Mouse (Mus musculus) hindbrain, embryonic 10.5 days (tissue): ENCODE results near the gene Btg1-ps1. TPM values are rescaled to one million over a fixed set of nuclear protein-coding genes. Genes with fewer than 3 reads are reported as not detected.
"Not testable (repeated sequence)": the region's sequence is repeated elsewhere in the genome, so short reads cannot be mapped to it uniquely, and the experiment has no call there.

Source experiments
- DNase-seq: peaks from one replicate; pipeline ENCODE4 v3.0.0-alpha.2; 2017; ENCODE audit warnings: low spot score
- H3K27ac ChIP-seq: fragments of 300-500 bp; sonication (generic); 2 replicates; pipeline ENCODE4 v1.5.1; 2016; ENCODE audit warnings: mild to moderate bottlenecking, moderate library complexity
- H3K27me3 ChIP-seq: fragments of 300-500 bp; sonication (generic); 2 replicates; pipeline ENCODE4 v1.6.1; 2016; ENCODE audit warnings: mild to moderate bottlenecking; ENCODE audit not compliant: poor library complexity, insufficient read depth, severe bottlenecking
- H3K36me3 ChIP-seq: fragments of 300-500 bp; sonication (generic); 2 replicates; pipeline ENCODE4 v1.6.1; 2016; ENCODE audit warnings: mild to moderate bottlenecking, moderate library complexity
- H3K4me1 ChIP-seq: fragments of 300-500 bp; sonication (generic); replicated peaks from 2 replicates; pipeline ENCODE4 v1.6.1; 2016; ENCODE audit warnings: mild to moderate bottlenecking
- H3K4me3 ChIP-seq: fragments of 300-500 bp; sonication (generic); 2 replicates; pipeline ENCODE4 v1.5.1; 2016; ENCODE audit warnings: mild to moderate bottlenecking, moderate library complexity
- H3K9me3 ChIP-seq: fragments of 300-500 bp; sonication (generic); 2 replicates; pipeline ENCODE4 v1.6.1; 2016; ENCODE audit warnings: mild to moderate bottlenecking, moderate library complexity
- WGBS: fragments of 180-500 bp; shearing (Covaris S2); methylation state at CpG from one replicate; pipeline ENCODE4 v1.1.7; 2016; 5-methylcytosine and 5-hydroxymethylcytosine counted together
- polyA plus RNA-seq: library from polyadenylated mRNA; unstranded; fragments of >200 nt; fragmentation: Nextera tagmentation; extraction: Ambion mirVana; gene quantifications from 2 replicates; pipeline ENCODE4 v1.2.1, GENCODE M21; 2016

The Btg1-ps1 gene
- polyA plus RNA-seq: not detected in 2 replicates

DNA sequence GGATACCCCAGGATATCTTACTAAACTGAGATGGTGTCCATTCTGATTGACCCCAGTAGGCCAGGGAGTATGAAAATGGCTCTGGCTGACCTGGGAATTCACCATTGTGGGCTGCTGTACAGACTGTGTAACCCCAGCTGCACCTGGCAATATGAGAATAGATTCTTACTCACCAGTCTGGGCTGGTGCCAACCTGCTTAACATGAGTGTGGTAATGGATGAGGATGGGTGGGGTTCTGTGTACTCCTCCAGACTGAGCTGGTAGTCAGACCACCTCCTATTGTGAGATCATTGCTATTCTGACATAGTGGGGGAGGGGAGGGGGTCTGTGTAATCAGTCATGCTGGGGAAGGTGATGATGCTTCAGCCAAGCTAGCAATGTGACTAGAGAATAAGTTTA is at the start of gene Btg1-ps1:
TSS of gene Btg1-ps1 (minus strand) at position 219 of the 400 bp plus-strand sequence.
- not testable (repeated sequence) for DNase-seq, H3K36me3 ChIP-seq, H3K4me1 ChIP-seq, H3K27me3 ChIP-seq, H3K9me3 ChIP-seq, H3K27ac ChIP-seq, H3K4me3 ChIP-seq

DNA sequence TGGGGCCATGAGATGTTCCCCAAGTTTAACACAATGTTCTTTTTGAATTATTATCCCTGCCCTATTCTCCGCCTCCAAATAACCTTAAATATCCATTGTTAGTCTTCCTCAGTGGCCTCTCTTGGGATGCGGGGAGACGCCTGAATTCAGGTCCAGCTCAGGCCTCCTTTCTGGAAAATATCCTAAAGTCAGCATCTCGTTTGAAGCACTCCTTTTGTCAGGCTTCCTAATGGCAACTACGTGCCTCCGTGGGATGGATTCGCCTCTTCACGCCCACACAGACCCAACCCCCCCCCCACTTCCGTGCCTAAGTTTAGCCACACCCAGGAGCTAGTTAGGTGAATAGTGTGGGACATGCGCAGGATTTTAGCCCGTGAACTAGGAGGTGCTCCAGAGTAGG is 47.6 kb upstream of the Btg1-ps1 start, which contains the start of gene Rhox10:
TSS of gene Rhox10 (plus strand) at position 301 of the 400 bp plus-strand sequence.
- DNase-seq: no peak
- WGBS: 86% methylated on average over 11 of the region's 11 CpGs
- no peaks in the 10 kb centered on the region for H3K27me3 ChIP-seq

DNA sequence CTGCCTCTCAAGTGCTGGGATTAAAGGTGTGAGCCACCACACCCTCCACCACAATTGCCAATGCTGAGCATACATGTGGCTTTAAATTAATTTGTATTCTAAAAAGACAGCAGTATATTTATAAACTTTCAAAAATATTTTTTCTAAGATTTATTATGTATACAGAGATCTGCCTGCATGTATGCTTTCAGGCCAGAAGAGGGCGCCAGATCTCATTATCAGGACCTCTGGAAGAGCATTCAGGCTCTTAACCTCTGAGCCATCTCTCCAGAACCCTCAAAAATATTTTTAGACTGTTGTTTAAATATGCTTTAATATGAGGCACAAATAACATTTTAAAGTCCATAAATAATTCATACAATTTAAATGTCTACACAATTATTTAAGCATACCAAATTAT is 42.9 kb upstream of the Btg1-ps1 start:
- H3K4me3 ChIP-seq: no peak overlapping the region
- DNase-seq: peak; percentile 3
- no peaks in the 10 kb centered on the region for H3K36me3 ChIP-seq
- H3K9me3 ChIP-seq: no peaks in the 10 kb centered on the region
- no peaks in the 10 kb centered on the region for H3K27me3 ChIP-seq
- 0% methylated on average over 1 of the region's 1 CpGs for WGBS
- no peak overlapping the region for H3K27ac ChIP-seq
- H3K4me1 ChIP-seq: no peaks in the 10 kb centered on the region

More for the DNA sequence above, 47.6 kb upstream of the Btg1-ps1 start, which contains the start of gene Rhox10:
- Histone ChIP-seq H3K4me1 (no peaks in the 10 kb centered on the region), H3K4me3 (no peak within 1 kb of the TSS), H3K9me3 (no peaks in the 10 kb centered on the region), H3K27ac (no peak within 1 kb of the TSS), H3K36me3 (no peaks in the 10 kb centered on the region)

DNA sequence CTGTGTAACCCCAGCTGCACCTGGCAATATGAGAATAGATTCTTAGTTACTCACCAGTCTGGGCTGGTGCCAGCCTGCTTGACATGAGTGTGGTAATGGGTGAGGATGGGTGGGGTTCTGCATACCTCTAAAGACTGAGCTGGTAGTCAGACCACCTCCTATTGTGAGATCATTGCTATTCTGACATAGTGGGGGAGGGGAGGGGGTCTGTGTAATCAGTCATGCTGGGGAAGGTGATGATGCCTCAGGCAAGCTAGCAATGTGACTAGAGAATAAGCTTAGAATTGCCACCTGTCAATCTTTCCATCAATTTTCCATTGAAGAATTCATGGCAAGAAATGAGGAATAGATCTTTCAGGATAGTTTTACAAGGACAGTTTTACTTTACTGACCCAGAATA is 24.4 kb upstream of the Btg1-ps1 start, which contains the start of gene Btg1-ps2:
TSS of gene Btg1-ps2 (minus strand) at position 101 of the 400 bp plus-strand sequence.
- not testable (repeated sequence) for H3K9me3 ChIP-seq, H3K4me3 ChIP-seq, H3K27me3 ChIP-seq, H3K27ac ChIP-seq, H3K36me3 ChIP-seq, H3K4me1 ChIP-seq, DNase-seq

DNA sequence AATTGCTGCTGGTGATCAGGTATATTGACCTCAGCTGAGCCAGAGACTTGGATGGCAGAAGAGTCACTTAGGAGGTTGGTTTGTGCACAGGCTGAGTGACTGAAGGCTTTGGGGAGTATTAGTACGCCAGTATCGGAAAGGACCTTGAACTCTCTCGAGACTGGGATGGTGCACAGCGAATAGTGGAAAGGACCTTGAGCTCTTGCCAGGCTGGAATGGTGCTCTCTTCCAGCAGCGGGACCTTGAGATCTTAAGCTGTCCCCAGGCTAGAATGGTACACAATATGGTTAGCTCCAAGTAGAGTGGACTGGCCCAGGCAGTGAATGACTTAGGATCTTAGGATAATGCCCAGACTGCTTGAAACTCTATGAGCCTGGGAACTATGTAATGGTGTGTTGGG is 21.1 kb upstream of the Btg1-ps1 start:
- H3K27ac ChIP-seq: no peak overlapping the region
- 97% methylated on average over 5 of the region's 5 CpGs for WGBS
- H3K27me3 ChIP-seq: no peaks in the 10 kb centered on the region
- no peaks in the 10 kb centered on the region for H3K4me1 ChIP-seq
- no peak overlapping the region for H3K4me3 ChIP-seq
- no peaks in the 10 kb centered on the region for H3K36me3 ChIP-seq
- no peak for DNase-seq
- no peaks in the 10 kb centered on the region for H3K9me3 ChIP-seq

DNA sequence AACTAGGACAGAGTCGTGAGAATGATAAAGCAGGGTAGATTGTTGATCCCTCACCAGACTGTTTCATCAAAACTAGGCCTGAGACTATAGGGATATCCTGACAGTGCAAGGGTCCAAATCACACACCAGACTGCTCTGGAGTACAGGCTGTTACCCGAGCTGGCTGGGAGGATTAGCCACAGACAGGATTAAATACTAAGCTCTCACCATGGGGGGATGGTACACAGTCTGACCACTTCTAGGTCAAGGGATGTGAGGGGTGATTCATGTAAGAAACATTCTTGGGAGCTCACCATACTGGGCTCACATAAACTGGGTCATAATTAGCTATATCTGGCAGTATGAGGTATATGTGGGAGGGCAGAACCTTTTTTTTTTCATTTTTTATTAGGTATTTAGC is 15.2 kb upstream of the Btg1-ps1 start:
- H3K4me1 ChIP-seq: no peaks in the 10 kb centered on the region
- no peak for DNase-seq
- no peak overlapping the region for H3K27ac ChIP-seq
- no peak overlapping the region for H3K4me3 ChIP-seq
- no peaks in the 10 kb centered on the region for H3K27me3 ChIP-seq
- WGBS: 51% methylated on average over 2 of the region's 2 CpGs
- H3K9me3 ChIP-seq: no peaks in the 10 kb centered on the region
- no peaks in the 10 kb centered on the region for H3K36me3 ChIP-seq

DNA sequence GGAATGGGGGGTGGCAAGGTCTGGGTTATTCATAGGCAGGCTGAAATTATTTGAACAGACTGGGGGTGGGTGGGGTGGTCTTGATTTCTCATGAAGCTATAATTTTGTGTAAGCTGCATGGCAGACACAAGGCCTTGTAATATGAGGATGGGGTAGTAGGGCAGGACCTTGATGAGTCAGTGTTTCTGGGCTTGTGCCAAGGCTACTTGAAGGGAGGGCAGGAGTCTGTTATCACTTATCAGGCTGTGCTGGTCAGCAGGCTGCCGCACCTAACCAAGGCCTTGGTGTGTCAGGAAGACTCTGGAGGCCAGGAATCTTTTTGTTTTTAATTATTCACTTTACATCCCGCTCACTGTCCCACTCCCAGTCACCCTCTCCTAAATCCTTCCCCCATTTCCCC is 9.9 kb downstream of the Btg1-ps1 start:
- Histone ChIP-seq H3K4me3 (no peak overlapping the region), H3K36me3 (no peaks in the 10 kb centered on the region), H3K27ac (no peak overlapping the region), H3K4me1 (no peaks in the 10 kb centered on the region), H3K9me3 (no peaks in the 10 kb centered on the region), H3K27me3 (no peaks in the 10 kb centered on the region)
- no peak for DNase-seq
- 71% methylated on average over 2 of the region's 2 CpGs for WGBS

Other genes with a start within 250 kb of the Btg1-ps1 start
- gene Rhox5, start 214.0 kb downstream of the Btg1-ps1 start, polyA plus RNA-seq: 1.5 TPM in 2 replicates
- gene Rhox6, start 191.9 kb downstream of the Btg1-ps1 start, polyA plus RNA-seq: not detected in 2 replicates
- not detected in 2 replicates for gene Rhox7a, start 187.1 kb downstream of the Btg1-ps1 start, polyA plus RNA-seq
- not detected in 2 replicates for gene Rhox8, start 139.9 kb downstream of the Btg1-ps1 start, polyA plus RNA-seq
- gene Rhox7b, start 121.6 kb downstream of the Btg1-ps1 start, polyA plus RNA-seq: not detected in 2 replicates
- gene Rhox9, start 117.0 kb downstream of the Btg1-ps1 start, polyA plus RNA-seq: not detected in 2 replicates
- gene Btg1-ps2, start 24.3 kb upstream of the Btg1-ps1 start, polyA plus RNA-seq: not detected in 2 replicates
- not detected in 2 replicates for gene Rhox10, start 47.7 kb upstream of the Btg1-ps1 start, polyA plus RNA-seq
- not detected in 2 replicates for gene Rhox11, start 66.3 kb upstream of the Btg1-ps1 start, polyA plus RNA-seq
- gene Rhox12, start 92.1 kb upstream of the Btg1-ps1 start, polyA plus RNA-seq: not detected in 2 replicates
- gene Rhox13, start 102.4 kb upstream of the Btg1-ps1 start, polyA plus RNA-seq: not detected in 2 replicates
- 3.9 and 4.4 TPM in 2 replicates for gene Zbtb33, start 171.0 kb upstream of the Btg1-ps1 start, polyA plus RNA-seq
- 12.5 and 17.2 TPM in 2 replicates for gene Tmem255a, start 233.6 kb upstream of the Btg1-ps1 start, polyA plus RNA-seq